Mouse (Mus musculus): ENCODE measurements around the gene Abhd13. TPM values are rescaled to one million over a fixed set of nuclear protein-coding genes. Genes with fewer than 3 reads are reported as not detected.

Gene Abhd13
- polyA plus RNA-seq, 1 experiment from 2014 or later, result 12.8 TPM

- Histone ChIP-seq H3K9ac (ENCODE audit: low read depth, low read length) (peak overlapping the region; percentile 56), H3K9me3 (ENCODE audit: control insufficient read depth, low read length) (no peaks in the 10 kb centered on the region), H3K27ac (ENCODE audit: low read length) (no peak overlapping the region), H3K4me3 (ENCODE audit: low read length) (peak overlapping the region; percentile 50), H3K4me1 (ENCODE audit: control insufficient read depth, insufficient read depth, low read length) (peaks cover 22% of the 10 kb centered on the region), H3K36me3 (ENCODE audit: control insufficient read depth, insufficient read depth, low read length) (no peaks in the 10 kb centered on the region), H3K27me3 (replicated peaks; ENCODE audit: control insufficient read depth, insufficient read depth, low read length) (no peaks in the 10 kb centered on the region), H3K4me2 (ENCODE audit: low read depth, low read length) (peak overlapping the region; percentile 88)
- 4% methylated on average over 29 of the region's 29 CpGs for WGBS
- peak; percentile 41 for ATAC-seq
Measured at GRCm38 (mm10) chr8:10006986-10007659, 29.6 kb downstream of the Abhd13 start.

GRCm38 (mm10) chr8:10007660-10008028, 30.1 kb downstream of the Abhd13 start:
- H3K4me2 ChIP-seq (ENCODE audit: low read depth, low read length), result peak overlapping the region; percentile 88
- no peak for ATAC-seq
- H3K9me3 ChIP-seq (ENCODE audit: control insufficient read depth, low read length), result no peaks in the 10 kb centered on the region
- H3K27ac ChIP-seq (ENCODE audit: low read length), result no peak overlapping the region
- H3K9ac ChIP-seq (ENCODE audit: low read depth, low read length), result no peak overlapping the region; the same call in 1 of the 2 replicates
- H3K4me1 ChIP-seq (ENCODE audit: control insufficient read depth, insufficient read depth, low read length), result peaks cover 22% of the 10 kb centered on the region
- WGBS, result 42% methylated on average over 6 of the region's 6 CpGs
- no peaks in the 10 kb centered on the region for H3K27me3 ChIP-seq (replicated peaks; ENCODE audit: control insufficient read depth, insufficient read depth, low read length)
- no peaks in the 10 kb centered on the region for H3K36me3 ChIP-seq (ENCODE audit: control insufficient read depth, insufficient read depth, low read length)
- H3K4me3 ChIP-seq (ENCODE audit: low read length), result peak overlapping the region; percentile 50

GRCm38 (mm10) chr8:10016252-10016651, 38.7 kb downstream of the Abhd13 start:
- no peak overlapping the region for H3K4me3 ChIP-seq (ENCODE audit: low read length)
- H3K4me2 ChIP-seq (ENCODE audit: low read depth, low read length), result no peak overlapping the region
- no peaks in the 10 kb centered on the region for H3K9me3 ChIP-seq (ENCODE audit: control insufficient read depth, low read length)
- H3K9ac ChIP-seq (ENCODE audit: low read depth, low read length), result no peak overlapping the region
- H3K4me1 ChIP-seq (ENCODE audit: control insufficient read depth, insufficient read depth, low read length), result no peaks in the 10 kb centered on the region
- no peaks in the 10 kb centered on the region for H3K27me3 ChIP-seq (replicated peaks; ENCODE audit: control insufficient read depth, insufficient read depth, low read length)
- ATAC-seq, result no peak
- WGBS, result 72% methylated on average over 1 of the region's 1 CpGs
- H3K36me3 ChIP-seq (ENCODE audit: control insufficient read depth, insufficient read depth, low read length), result no peaks in the 10 kb centered on the region
- H3K27ac ChIP-seq (ENCODE audit: low read length), result no peak overlapping the region

- Histone ChIP-seq H3K27me3 (replicated peaks; ENCODE audit: control insufficient read depth, insufficient read depth, low read length) (no peaks in the 10 kb centered on the region), H3K4me2 (ENCODE audit: low read depth, low read length) (no peak overlapping the region), H3K9ac (ENCODE audit: low read depth, low read length) (no peak overlapping the region), H3K9me3 (ENCODE audit: control insufficient read depth, low read length) (no peaks in the 10 kb centered on the region), H3K36me3 (ENCODE audit: control insufficient read depth, insufficient read depth, low read length) (no peaks in the 10 kb centered on the region), H3K4me1 (ENCODE audit: control insufficient read depth, insufficient read depth, low read length) (no peaks in the 10 kb centered on the region), H3K27ac (ENCODE audit: low read length) (no peak overlapping the region), H3K4me3 (ENCODE audit: low read length) (no peak overlapping the region)
- ATAC-seq, result no peak
- WGBS, result 48% methylated on average over 3 of the region's 3 CpGs
Measured at GRCm38 (mm10) chr8:10017231-10017630, 39.7 kb downstream of the Abhd13 start.

- Histone ChIP-seq H3K9ac (ENCODE audit: low read depth, low read length) (no peak overlapping the region), H3K4me2 (ENCODE audit: low read depth, low read length) (no peak overlapping the region), H3K4me1 (ENCODE audit: control insufficient read depth, insufficient read depth, low read length) (no peaks in the 10 kb centered on the region), H3K4me3 (ENCODE audit: low read length) (no peak overlapping the region), H3K27ac (ENCODE audit: low read length) (no peak overlapping the region), H3K27me3 (replicated peaks; ENCODE audit: control insufficient read depth, insufficient read depth, low read length) (no peaks in the 10 kb centered on the region), H3K36me3 (ENCODE audit: control insufficient read depth, insufficient read depth, low read length) (no peaks in the 10 kb centered on the region), H3K9me3 (ENCODE audit: control insufficient read depth, low read length) (0 out of 2 replicates have a peak, but pooled peaks cover 4% of the 10 kb centered on the region)
- WGBS, result 73% methylated on average over 8 of the region's 8 CpGs
- ATAC-seq, result no peak
Measured at GRCm38 (mm10) chr8:10030320-10031060, 53.0 kb downstream of the Abhd13 start.

GRCm38 (mm10) chr8:10031177-10031576, 53.7 kb downstream of the Abhd13 start:
- Histone ChIP-seq H3K4me2 (ENCODE audit: low read depth, low read length) (no peak overlapping the region), H3K4me1 (ENCODE audit: control insufficient read depth, insufficient read depth, low read length) (no peaks in the 10 kb centered on the region), H3K9ac (ENCODE audit: low read depth, low read length) (no peak overlapping the region), H3K27ac (ENCODE audit: low read length) (no peak overlapping the region), H3K9me3 (ENCODE audit: control insufficient read depth, low read length) (0 out of 2 replicates have a peak, but pooled peaks cover 4% of the 10 kb centered on the region), H3K27me3 (replicated peaks; ENCODE audit: control insufficient read depth, insufficient read depth, low read length) (no peaks in the 10 kb centered on the region), H3K36me3 (ENCODE audit: control insufficient read depth, insufficient read depth, low read length) (no peaks in the 10 kb centered on the region), H3K4me3 (ENCODE audit: low read length) (no peak overlapping the region)
- no peak for ATAC-seq
- 79% methylated on average over 9 of the region's 9 CpGs for WGBS

GRCm38 (mm10) chr8:10040866-10041265, 63.4 kb downstream of the Abhd13 start:
- H3K27ac ChIP-seq (ENCODE audit: low read length), result no peak overlapping the region
- ATAC-seq, result no peak
- no peaks in the 10 kb centered on the region for H3K27me3 ChIP-seq (replicated peaks; ENCODE audit: control insufficient read depth, insufficient read depth, low read length)
- WGBS, result 57% methylated on average over 3 of the region's 3 CpGs
- H3K9me3 ChIP-seq (ENCODE audit: control insufficient read depth, low read length), result no peaks in the 10 kb centered on the region
- no peaks in the 10 kb centered on the region for H3K36me3 ChIP-seq (ENCODE audit: control insufficient read depth, insufficient read depth, low read length)
- no peak overlapping the region for H3K4me2 ChIP-seq (ENCODE audit: low read depth, low read length)
- no peak overlapping the region for H3K9ac ChIP-seq (ENCODE audit: low read depth, low read length)
- no peak overlapping the region for H3K4me3 ChIP-seq (ENCODE audit: low read length)
- no peaks in the 10 kb centered on the region for H3K4me1 ChIP-seq (ENCODE audit: control insufficient read depth, insufficient read depth, low read length)

Other genes with a start within 250 kb of the Abhd13 start
- gene Fam155a, start 206.5 kb upstream of the Abhd13 start, polyA plus RNA-seq (2015; fragmentation: Nextera tagmentation; extraction: Ambion mirVana), result 1.1 and 1.3 TPM in 2 replicates
- not detected in 2 replicates for gene Gm10217, start 113.5 kb upstream of the Abhd13 start, polyA plus RNA-seq (2015; fragmentation: Nextera tagmentation; extraction: Ambion mirVana)
- 3.7 TPM in 2 replicates for gene Lig4, start within 50 bp of the Abhd13 start, polyA plus RNA-seq (2015; fragmentation: Nextera tagmentation; extraction: Ambion mirVana)
- 0.44 and 0.45 TPM in 2 replicates for gene Tnfsf13b, start 28.8 kb downstream of the Abhd13 start, polyA plus RNA-seq (2015; fragmentation: Nextera tagmentation; extraction: Ambion mirVana)
- 0.02 and 0.11 TPM in 2 replicates for gene Myo16, start 176.2 kb downstream of the Abhd13 start, polyA plus RNA-seq (2015; fragmentation: Nextera tagmentation; extraction: Ambion mirVana)